Mouse (Mus musculus) kidney, postnatal 0 days (tissue): ENCODE results near the gene Mansc4. TPM values are rescaled to one million over a fixed set of nuclear protein-coding genes. Genes with fewer than 3 reads are reported as not detected.

Source experiments
- ATAC-seq: fragments of 200-750 bp; cut with Nextera tagmentation; replicated peaks from 2 replicates; pipeline ENCODE4 v1.8.0; 2017; ENCODE audit warnings: low read depth, moderate number of reproducible peaks, moderate TSS enrichment, moderate library complexity; ENCODE audit not compliant: low FRiP score
- DNase-seq: peaks from one replicate; pipeline ENCODE4 v3.0.0-alpha.2; 2016; ENCODE audit warnings: low spot score
- H3K27ac ChIP-seq: fragments of 300-500 bp; sonication (generic); 2 replicates; pipeline ENCODE4 v1.5.1; 2014; ENCODE audit warnings: mild to moderate bottlenecking
- H3K27me3 ChIP-seq: fragments of 300-500 bp; sonication (generic); 2 replicates; pipeline ENCODE4 v1.6.1; 2014; ENCODE audit warnings: low read length, mixed read lengths; ENCODE audit not compliant: insufficient read depth
- H3K36me3 ChIP-seq: fragments of 300-500 bp; sonication (generic); 2 replicates; pipeline ENCODE4 v1.6.1; 2014; ENCODE audit warnings: low read length, mixed read lengths; ENCODE audit not compliant: insufficient read depth
- H3K4me1 ChIP-seq: fragments of 300-500 bp; sonication (generic); replicated peaks from 2 replicates; pipeline ENCODE4 v1.6.1; 2014; ENCODE audit warnings: antibody characterized with exemption, low read length, mixed read lengths; ENCODE audit not compliant: insufficient read depth
- H3K4me2 ChIP-seq: fragments of 300-500 bp; sonication (generic); 2 replicates; pipeline ENCODE4 v1.6.1; 2014; ENCODE audit warnings: mild to moderate bottlenecking, low read length, moderate library complexity, mixed read lengths
- H3K4me3 ChIP-seq: fragments of 300-500 bp; sonication (generic); replicated peaks from 2 replicates; pipeline ENCODE4 v1.5.1; 2014; ENCODE audit warnings: low read depth, low read length
- H3K9ac ChIP-seq: fragments of 300-500 bp; sonication (generic); 2 replicates; pipeline ENCODE4 v1.6.1; 2014; ENCODE audit warnings: low read depth, low read length
- H3K9me3 ChIP-seq: fragments of 300-500 bp; sonication (generic); replicated peaks from 2 replicates; pipeline ENCODE4 v1.6.1; 2016; ENCODE audit warnings: low read length, inconsistent platforms, mixed read lengths
- CTCF ChIP-seq: IDR thresholded peaks from 2 replicates; pipeline ENCODE4 v1.5.1; 2016; ENCODE audit warnings: antibody characterized with exemption, low read depth, mild to moderate bottlenecking, moderate library complexity
- WGBS: fragments of 180-500 bp; shearing (Covaris S2); extraction: QIAGEN DNeasy Blood & Tissue Kit; methylation state at CpG from one replicate; pipeline ENCODE4 v1.1.7; 2014; 5-methylcytosine and 5-hydroxymethylcytosine counted together
- polyA plus RNA-seq: library from polyadenylated mRNA; unstranded; fragments of >200 nt; fragmentation: Nextera tagmentation; extraction: Ambion mirVana; gene quantifications from 2 replicates; pipeline ENCODE4 v1.2.1, GENCODE M21; 2015

Gene Mansc4
- polyA plus RNA-seq: 3.7 and 4.3 TPM in 2 replicates

GRCm38 (mm10) chr6:147086594-147087225 lies at the start of gene Mansc4:
Gene Mansc4 (minus strand): TSS chr6:147087032.
- peak; percentile 47; the same call in 1 of the 2 replicates for ATAC-seq
- peak; percentile 91 for DNase-seq
- H3K27ac ChIP-seq: peak within 1 kb of the TSS; percentile 68; the same call in 1 of the 2 replicates

GRCm38 (mm10) chr6:147127239-147127638 lies 40.4 kb upstream of the Mansc4 start:
- DNase-seq (no peak), ATAC-seq (no peak)
- H3K4me2 ChIP-seq: no peak overlapping the region
- no peak overlapping the region for H3K9ac ChIP-seq
- TF ChIP-seq CTCF: no peak
- H3K36me3 ChIP-seq: no peaks in the 10 kb centered on the region
- no peak overlapping the region for H3K27ac ChIP-seq
- H3K27me3 ChIP-seq: no peaks in the 10 kb centered on the region
- H3K9me3 ChIP-seq: no peaks in the 10 kb centered on the region
- H3K4me3 ChIP-seq: no peak overlapping the region
- H3K4me1 ChIP-seq: no peaks in the 10 kb centered on the region
- 65% methylated on average over 10 of the region's 10 CpGs for WGBS

More at GRCm38 (mm10) chr6:147086594-147087225, at the start of gene Mansc4:
- peak within 1 kb of the TSS; percentile 6; the same call in 1 of the 2 replicates for H3K4me3 ChIP-seq
- H3K9ac ChIP-seq: 0 out of 2 replicates have a peak within 1 kb of the TSS, but pooled peaks have one; percentile 2
- no peak; the same call in 1 of the 2 replicates for TF ChIP-seq CTCF
- H3K4me2 ChIP-seq: peak within 1 kb of the TSS; percentile 48
- 7% methylated on average over 20 of the region's 20 CpGs for WGBS
- no peaks in the 10 kb centered on the region for H3K36me3 ChIP-seq
- H3K4me1 ChIP-seq: no peaks in the 10 kb centered on the region; the same call in 1 of the 2 replicates
- H3K9me3 ChIP-seq: no peaks in the 10 kb centered on the region
- no peaks in the 10 kb centered on the region for H3K27me3 ChIP-seq

- Histone ChIP-seq H3K36me3 (no peaks in the 10 kb centered on the region), H3K27me3 (no peaks in the 10 kb centered on the region), H3K9me3 (no peaks in the 10 kb centered on the region), H3K4me1 (no peaks in the 10 kb centered on the region), H3K27ac (no peak overlapping the region), H3K4me3 (no peak overlapping the region), H3K9ac (no peak overlapping the region), H3K4me2 (no peak overlapping the region)
- no peak for ATAC-seq
- no peak for TF ChIP-seq CTCF
- DNase-seq: peak; percentile 29
- WGBS: 48% methylated on average over 6 of the region's 6 CpGs
Measured at GRCm38 (mm10) chr6:147121320-147121719, 34.5 kb upstream of the Mansc4 start.

- no peak for TF ChIP-seq CTCF
- no peak overlapping the region for H3K27ac ChIP-seq
- H3K9me3 ChIP-seq: no peaks in the 10 kb centered on the region
- WGBS: 89% methylated on average over 3 of the region's 3 CpGs
- H3K27me3 ChIP-seq: no peaks in the 10 kb centered on the region
- no peak for ATAC-seq
- no peak overlapping the region for H3K4me3 ChIP-seq
- H3K4me1 ChIP-seq: no peaks in the 10 kb centered on the region
- no peak overlapping the region for H3K9ac ChIP-seq
- DNase-seq: no peak
- H3K4me2 ChIP-seq: no peak overlapping the region
- no peaks in the 10 kb centered on the region for H3K36me3 ChIP-seq
Measured at GRCm38 (mm10) chr6:147118190-147118589, 31.4 kb upstream of the Mansc4 start.

GRCm38 (mm10) chr6:147117764-147118163 lies 30.9 kb upstream of the Mansc4 start:
- DNase-seq (no peak), ATAC-seq (no peak)
- Histone ChIP-seq H3K4me1 (no peaks in the 10 kb centered on the region), H3K36me3 (no peaks in the 10 kb centered on the region), H3K27ac (no peak overlapping the region), H3K4me3 (no peak overlapping the region), H3K9ac (no peak overlapping the region), H3K27me3 (no peaks in the 10 kb centered on the region), H3K9me3 (no peaks in the 10 kb centered on the region), H3K4me2 (no peak overlapping the region)
- no peak for TF ChIP-seq CTCF
- 94% methylated on average over 7 of the region's 7 CpGs for WGBS

GRCm38 (mm10) chr6:147116579-147116978 lies 29.7 kb upstream of the Mansc4 start:
- ATAC-seq: peak; percentile 73
- WGBS: 6% methylated on average over 10 of the region's 10 CpGs

More at GRCm38 (mm10) chr6:147116579-147116978, 29.7 kb upstream of the Mansc4 start:
- no peak overlapping the region for H3K4me3 ChIP-seq
- no peaks in the 10 kb centered on the region for H3K4me1 ChIP-seq
- no peaks in the 10 kb centered on the region for H3K27me3 ChIP-seq
- no peak overlapping the region for H3K4me2 ChIP-seq
- H3K36me3 ChIP-seq: no peaks in the 10 kb centered on the region
- H3K9ac ChIP-seq: no peak overlapping the region
- no peaks in the 10 kb centered on the region for H3K9me3 ChIP-seq
- H3K27ac ChIP-seq: no peak overlapping the region
- DNase-seq: peak; percentile 91
- TF ChIP-seq CTCF: peak; percentile 89
